Mouse (Mus musculus) lung, postnatal 0 days (tissue): ENCODE measurements at regions not wholly inside any gene's neighbourhood (a gene's known extent, or its start where the extent isn't known, plus 50 kb on each side); places are given as distances from the start of the nearest gene placed in this dataset.

ENCODE experiments used
- CTCF ChIP-seq: IDR thresholded peaks from 2 replicates; pipeline ENCODE4 v1.5.1; 2016; ENCODE audit warnings: antibody characterized with exemption, mild to moderate bottlenecking
- EP300 ChIP-seq: IDR thresholded peaks from 2 replicates; pipeline ENCODE4 v1.6.1; 2016; ENCODE audit warnings: antibody characterized with exemption, mild to moderate bottlenecking, control low read depth

- no peak for TF ChIP-seq EP300
- no peak for TF ChIP-seq CTCF
Measured at GRCm38 (mm10) chr8:103344871-103345270, 559.4 kb upstream of the Cdh11 start.
